Mouse (Mus musculus) cerebellum, adult 2 months (tissue): Measurements from ENCODE around the gene Kcnv2. TPM values are rescaled to one million over a fixed set of nuclear protein-coding genes. Genes with fewer than 3 reads are reported as not detected.

ENCODE experiments used
- DNase-seq, 2 experiments: peaks; one replicate each; pipeline ENCODE4 v3.0.0; 2021
- H3K27ac ChIP-seq: fragments of 200-500 bp; 2 replicates; pipeline ENCODE4 v1.5.1; 2012; ENCODE audit warnings: low read length, control low read depth, inconsistent platforms; ENCODE audit not compliant: insufficient read depth
- H3K27me3 ChIP-seq: fragments of 200-500 bp; 2 replicates; pipeline ENCODE4 v1.6.1; 2012; ENCODE audit warnings: inconsistent platforms, mild to moderate bottlenecking, low read length, moderate library complexity; ENCODE audit not compliant: control insufficient read depth, insufficient read depth
- H3K4me1 ChIP-seq: fragments of 200-500 bp; 2 replicates; pipeline ENCODE4 v1.6.1; 2011; ENCODE audit warnings: low read length; ENCODE audit not compliant: control insufficient read depth, insufficient read depth
- H3K4me3 ChIP-seq: fragments of 200-500 bp; replicated peaks from 2 replicates; pipeline ENCODE3; 2011; ENCODE audit warnings: mild to moderate bottlenecking, low read depth, low read length, control low read depth; ENCODE audit not compliant: insufficient read depth
- CTCF ChIP-seq: fragments of 200-500 bp; IDR thresholded peaks from 2 replicates; pipeline ENCODE4 v1.5.1; 2011; ENCODE audit warnings: low read depth, mild to moderate bottlenecking, control low read depth, low read length, moderate library complexity, borderline replicate concordance; ENCODE audit not compliant: insufficient read depth
- POLR2A ChIP-seq: fragments of 200-500 bp; IDR thresholded peaks from 2 replicates; pipeline ENCODE4 v1.6.1; 2011; ENCODE audit warnings: low read length, control low read depth, borderline replicate concordance; ENCODE audit not compliant: insufficient read depth
- WGBS: fragments of 180-500 bp; shearing (Covaris S2); methylation state at CpG from one replicate; pipeline ENCODE4 v1.1.7; 2018; 5-methylcytosine and 5-hydroxymethylcytosine counted together
- polyA plus RNA-seq: library from polyadenylated mRNA; depleted of rRNA; stranded (reverse); fragments of >200 nt; gene quantifications from 2 replicates; pipeline ENCODE4 v1.2.3, GENCODE M21; 2012; rRNA removed

Gene Kcnv2
- polyA plus RNA-seq = 0.21 TPM in 2 replicates

- Histone ChIP-seq H3K27ac (no peak within 1 kb of the TSS), H3K4me1 (no peaks in the 10 kb centered on the region), H3K4me3 (no peak within 1 kb of the TSS), H3K27me3 (no peaks in the 10 kb centered on the region)
- TF ChIP-seq CTCF (no peak), POLR2A (no peak)
- 90% methylated on average over 5 of the region's 5 CpGs for WGBS
- no peak for DNase-seq
Measured at GRCm38 (mm10) chr19:27322281-27322680, at the start of gene Kcnv2. Kcnv2 (plus strand) TSS chr19:27322588.

GRCm38 (mm10) chr19:27273385-27273784 lies 49.0 kb upstream of the Kcnv2 start:
- no peaks in the 10 kb centered on the region for H3K4me1 ChIP-seq
- WGBS = 62% methylated on average over 2 of the region's 2 CpGs
- DNase-seq = no peak
- no peaks in the 10 kb centered on the region for H3K27me3 ChIP-seq
- H3K27ac ChIP-seq = no peak overlapping the region
- no peak overlapping the region for H3K4me3 ChIP-seq
- TF ChIP-seq CTCF = no peak

- DNase-seq = no peak
- no peak overlapping the region for H3K4me3 ChIP-seq
- 95% methylated on average over 1 of the region's 1 CpGs for WGBS
- no peak overlapping the region for H3K27ac ChIP-seq
- no peaks in the 10 kb centered on the region for H3K4me1 ChIP-seq
- no peak for TF ChIP-seq CTCF
- TF ChIP-seq POLR2A = no peak
- H3K27me3 ChIP-seq = no peaks in the 10 kb centered on the region
Measured at GRCm38 (mm10) chr19:27274382-27274781, 48.0 kb upstream of the Kcnv2 start.

- TF ChIP-seq POLR2A = no peak
- no peak for TF ChIP-seq CTCF
- Histone ChIP-seq H3K4me1 (no peaks in the 10 kb centered on the region), H3K27ac (no peak overlapping the region), H3K4me3 (no peak overlapping the region), H3K27me3 (no peaks in the 10 kb centered on the region)
- DNase-seq = no peak
- WGBS = 95% methylated on average over 2 of the region's 2 CpGs
Measured at GRCm38 (mm10) chr19:27279174-27279573, 43.2 kb upstream of the Kcnv2 start.

- no peak for TF ChIP-seq POLR2A
- no peak for TF ChIP-seq CTCF
- 91% methylated on average over 2 of the region's 2 CpGs for WGBS
- DNase-seq = no peak
- H3K27me3 ChIP-seq = no peaks in the 10 kb centered on the region
- H3K4me3 ChIP-seq = no peak overlapping the region
- no peak overlapping the region for H3K27ac ChIP-seq
- no peaks in the 10 kb centered on the region for H3K4me1 ChIP-seq
Measured at GRCm38 (mm10) chr19:27310039-27310438, 12.3 kb upstream of the Kcnv2 start.

GRCm38 (mm10) chr19:27311311-27311710 lies 11.1 kb upstream of the Kcnv2 start:
- 56% methylated on average over 3 of the region's 3 CpGs for WGBS
- TF ChIP-seq CTCF (no peak), POLR2A (no peak)
- Histone ChIP-seq H3K4me1 (no peaks in the 10 kb centered on the region), H3K4me3 (no peak overlapping the region), H3K27ac (no peak overlapping the region), H3K27me3 (no peaks in the 10 kb centered on the region)
- no peak for DNase-seq

- Histone ChIP-seq H3K27me3 (no peaks in the 10 kb centered on the region), H3K4me1 (no peaks in the 10 kb centered on the region), H3K27ac (no peak overlapping the region), H3K4me3 (no peak overlapping the region)
- WGBS = 88% methylated on average over 11 of the region's 11 CpGs
- no peak for DNase-seq
- TF ChIP-seq CTCF (no peak), POLR2A (no peak)
Measured at GRCm38 (mm10) chr19:27312266-27313079, 9.9 kb upstream of the Kcnv2 start.

GRCm38 (mm10) chr19:27313080-27313413 lies 9.3 kb upstream of the Kcnv2 start:
- no peaks in the 10 kb centered on the region for H3K4me1 ChIP-seq
- H3K4me3 ChIP-seq = no peak overlapping the region
- no peak for DNase-seq
- H3K27me3 ChIP-seq = no peaks in the 10 kb centered on the region
- 36% methylated on average over 3 of the region's 3 CpGs for WGBS
- no peak overlapping the region for H3K27ac ChIP-seq
- TF ChIP-seq CTCF = no peak

- Histone ChIP-seq H3K4me1 (no peaks in the 10 kb centered on the region), H3K27me3 (no peaks in the 10 kb centered on the region), H3K4me3 (no peak overlapping the region), H3K27ac (no peak overlapping the region)
- WGBS = 69% methylated on average over 10 of the region's 10 CpGs
- no peak for DNase-seq
- TF ChIP-seq CTCF (no peak), POLR2A (no peak)
Measured at GRCm38 (mm10) chr19:27316313-27317258, 5.8 kb upstream of the Kcnv2 start.
